Mouse (Mus musculus): ENCODE measurements around the gene Lrrk1. TPM values are rescaled to one million over a fixed set of nuclear protein-coding genes. Genes with fewer than 3 reads are reported as not detected.

Gene Lrrk1
- polyA plus RNA-seq, 1 experiment, result 41.8 TPM

DNA sequence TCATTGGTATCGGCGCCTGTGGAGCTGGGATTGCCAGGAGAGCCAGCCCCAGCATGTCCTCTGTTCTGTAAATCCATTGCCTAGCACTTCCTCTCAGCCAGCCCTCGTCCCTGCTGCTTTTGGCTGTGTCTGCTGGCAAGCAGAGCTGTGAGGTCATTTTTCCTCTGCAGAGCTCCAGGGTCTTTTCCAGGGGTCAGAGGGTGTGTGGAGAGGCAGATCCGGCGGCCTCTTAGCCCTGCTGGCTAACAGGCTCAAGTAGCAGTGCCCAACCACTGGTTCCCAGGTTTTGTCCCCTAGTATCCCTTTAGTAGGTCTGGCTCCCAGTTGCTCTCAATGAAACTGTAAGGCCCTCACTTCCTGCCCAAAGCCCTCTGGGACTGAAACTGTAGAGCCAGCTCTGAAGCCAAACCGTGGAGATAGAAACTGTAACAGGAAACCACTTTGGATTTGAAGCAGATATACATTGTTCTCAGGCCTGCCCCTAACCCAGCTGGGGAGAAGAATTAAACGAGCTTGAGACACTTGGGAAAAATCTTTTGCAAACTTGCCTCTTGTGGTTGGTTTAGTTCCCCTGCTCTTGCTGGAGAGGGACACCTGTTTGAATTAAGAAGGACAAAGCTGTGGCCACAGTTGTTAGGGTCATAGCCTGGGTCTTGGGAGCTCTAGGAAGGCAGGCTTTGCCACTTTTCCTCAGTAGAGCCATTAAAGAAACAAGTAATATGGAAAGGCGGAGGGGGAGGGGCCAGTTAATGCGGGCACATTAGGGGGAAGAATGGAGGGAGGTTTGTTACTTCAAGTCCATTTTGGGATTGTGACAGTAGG, 169.7 kb downstream of the Lrrk1 start:
- Histone ChIP-seq H3K36me3 (ENCODE audit: control insufficient read depth, insufficient read depth) (no peaks in the 10 kb centered on the region), H3K79me3 (ENCODE audit: low read depth) (no peaks in the 10 kb centered on the region), H3ac (ENCODE audit: control insufficient read depth, insufficient read length, low read depth) (no peak overlapping the region), H3K79me2 (ENCODE audit: control insufficient read depth, insufficient read depth) (no peaks in the 10 kb centered on the region), H3K27me3 (ENCODE audit: control insufficient read depth, insufficient read depth, insufficient read length) (no peaks in the 10 kb centered on the region), H3K4me3 (ENCODE audit: insufficient read depth, poor library complexity, severe bottlenecking) (no peak overlapping the region)
- TF ChIP-seq CEBPB (IDR thresholded peaks at IDR 0.05; ENCODE audit: low read depth), result no peak
- TF ChIP-seq MYOD1 (IDR thresholded peaks at IDR 0.05; ENCODE audit: control insufficient read depth, insufficient read length, low read depth), result no peak
- TF ChIP-seq MYOG (IDR thresholded peaks at IDR 0.05; ENCODE audit: control insufficient read depth, extremely low read depth, insufficient read length), result no peak
- no peak for TF ChIP-seq CTCF (IDR thresholded peaks at IDR 0.05; ENCODE audit: control insufficient read depth, insufficient read depth, insufficient read length)

DNA sequence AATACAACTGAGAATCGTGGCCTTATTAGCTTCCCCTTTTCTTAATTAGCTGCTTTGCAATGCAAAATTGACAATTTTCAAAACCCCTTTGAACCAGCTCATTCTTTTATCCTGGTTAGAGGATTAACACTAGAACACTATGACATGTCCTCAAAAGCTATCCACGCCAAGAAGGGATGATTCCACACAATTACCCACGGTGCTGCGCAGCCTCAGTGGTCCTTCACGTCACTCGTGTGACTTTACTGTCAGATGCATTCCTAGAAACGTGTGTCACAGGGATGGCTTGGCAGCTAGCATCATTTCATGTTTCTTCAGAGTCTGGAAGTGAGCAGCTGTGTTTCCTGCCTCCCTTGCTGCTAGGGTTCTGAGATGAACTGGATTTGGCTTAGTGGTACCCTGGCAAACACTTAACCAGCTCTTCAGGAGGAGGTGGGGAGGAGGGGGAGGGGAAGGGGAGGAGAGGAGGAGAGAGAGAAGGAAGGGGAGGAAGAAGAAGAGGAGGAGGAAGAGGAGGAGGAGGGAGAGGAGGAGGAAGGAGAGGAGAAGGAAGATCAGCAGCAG, 170.5 kb downstream of the Lrrk1 start:
- no peak overlapping the region for H3K4me3 ChIP-seq (ENCODE audit: insufficient read depth, poor library complexity, severe bottlenecking)
- TF ChIP-seq MYOD1 (IDR thresholded peaks at IDR 0.05; ENCODE audit: control insufficient read depth, insufficient read length, low read depth) (no peak), CTCF (IDR thresholded peaks at IDR 0.05; ENCODE audit: control insufficient read depth, insufficient read depth, insufficient read length) (no peak), MYOG (IDR thresholded peaks at IDR 0.05; ENCODE audit: control insufficient read depth, extremely low read depth, insufficient read length) (no peak), USF1 (IDR thresholded peaks at IDR 0.05; ENCODE audit: low read depth) (no peak), CEBPB (IDR thresholded peaks at IDR 0.05; ENCODE audit: low read depth) (no peak)

DNA sequence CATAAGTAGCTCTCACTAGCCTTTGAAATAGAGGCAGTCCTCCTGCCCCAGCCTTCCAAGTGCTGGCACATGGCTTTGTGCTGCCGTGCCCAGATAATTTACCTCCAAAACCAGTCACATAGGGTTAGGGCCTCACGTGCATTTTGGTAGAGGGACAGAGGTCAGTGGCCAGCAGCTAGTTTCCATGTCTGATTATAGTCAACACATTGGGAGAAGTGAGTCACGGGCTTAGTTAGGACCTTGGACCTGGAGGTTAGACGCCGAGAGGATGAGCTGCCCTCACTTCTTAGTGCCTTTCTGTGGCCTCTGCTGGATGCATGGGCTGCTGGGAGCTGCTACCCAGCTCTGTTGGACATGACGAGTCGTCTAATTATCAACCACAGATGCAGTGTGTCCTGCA, 171.1 kb downstream of the Lrrk1 start:
- Histone ChIP-seq H3ac (ENCODE audit: control insufficient read depth, insufficient read length, low read depth) (no peak overlapping the region), H3K36me3 (ENCODE audit: control insufficient read depth, insufficient read depth) (no peaks in the 10 kb centered on the region), H3K4me3 (ENCODE audit: insufficient read depth, poor library complexity, severe bottlenecking) (no peak overlapping the region), H3K79me3 (ENCODE audit: low read depth) (no peaks in the 10 kb centered on the region), H3K27me3 (ENCODE audit: control insufficient read depth, insufficient read depth, insufficient read length) (no peaks in the 10 kb centered on the region), H3K79me2 (ENCODE audit: control insufficient read depth, insufficient read depth) (no peaks in the 10 kb centered on the region)
- no peak for TF ChIP-seq CTCF (IDR thresholded peaks at IDR 0.05; ENCODE audit: control insufficient read depth, insufficient read depth, insufficient read length)

More for the DNA sequence above, 170.5 kb downstream of the Lrrk1 start:
- no peaks in the 10 kb centered on the region for H3K36me3 ChIP-seq (ENCODE audit: control insufficient read depth, insufficient read depth)
- no peaks in the 10 kb centered on the region for H3K79me2 ChIP-seq (ENCODE audit: control insufficient read depth, insufficient read depth)
- H3K79me3 ChIP-seq (ENCODE audit: low read depth), result no peaks in the 10 kb centered on the region
- H3ac ChIP-seq (ENCODE audit: control insufficient read depth, insufficient read length, low read depth), result no peak overlapping the region
- no peaks in the 10 kb centered on the region for H3K27me3 ChIP-seq (ENCODE audit: control insufficient read depth, insufficient read depth, insufficient read length)

GRCm38 (mm10) chr7:66215911-66216310, 172.2 kb downstream of the Lrrk1 start:
- Histone ChIP-seq H3ac (ENCODE audit: control insufficient read depth, insufficient read length, low read depth) (no peak overlapping the region), H3K36me3 (ENCODE audit: control insufficient read depth, insufficient read depth) (no peaks in the 10 kb centered on the region), H3K79me3 (ENCODE audit: low read depth) (no peaks in the 10 kb centered on the region), H3K79me2 (ENCODE audit: control insufficient read depth, insufficient read depth) (no peaks in the 10 kb centered on the region), H3K4me3 (ENCODE audit: insufficient read depth, poor library complexity, severe bottlenecking) (no peak overlapping the region), H3K27me3 (ENCODE audit: control insufficient read depth, insufficient read depth, insufficient read length) (no peaks in the 10 kb centered on the region)
- TF ChIP-seq MYOD1 (IDR thresholded peaks at IDR 0.05; ENCODE audit: control insufficient read depth, insufficient read length, low read depth) (no peak), CEBPB (IDR thresholded peaks at IDR 0.05; ENCODE audit: low read depth) (no peak), FOSL1 (IDR thresholded peaks at IDR 0.05; ENCODE audit: insufficient read depth, low read length, poor library complexity, severe bottlenecking) (no peak), CTCF (IDR thresholded peaks at IDR 0.05; ENCODE audit: control insufficient read depth, insufficient read depth, insufficient read length) (no peak), USF1 (IDR thresholded peaks at IDR 0.05; ENCODE audit: low read depth) (no peak), MAX (IDR thresholded peaks at IDR 0.05) (no peak), MYOG (IDR thresholded peaks at IDR 0.05; ENCODE audit: control insufficient read depth, extremely low read depth, insufficient read length) (no peak)

DNA sequence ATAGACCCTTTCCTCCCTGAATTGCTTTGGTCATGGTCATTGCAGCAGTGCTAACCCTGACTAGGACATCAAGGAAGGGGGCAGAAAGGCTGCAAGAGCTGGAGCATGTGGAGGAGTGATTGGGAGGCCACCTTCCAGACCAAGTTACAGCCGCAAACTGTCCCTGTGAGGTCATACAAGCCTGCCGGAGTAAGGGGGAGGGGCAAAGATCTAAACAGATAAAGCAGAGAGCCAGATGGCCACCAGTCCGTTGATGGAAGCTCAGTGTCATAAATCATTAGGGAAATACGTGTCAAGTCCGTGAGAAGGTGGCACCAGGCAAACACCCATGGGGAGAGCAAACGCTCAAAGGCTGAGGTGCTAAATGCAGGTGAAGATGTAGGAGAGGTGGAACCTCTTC, 173.7 kb downstream of the Lrrk1 start:
- H3K79me2 ChIP-seq (ENCODE audit: control insufficient read depth, insufficient read depth), result no peaks in the 10 kb centered on the region
- H3ac ChIP-seq (ENCODE audit: control insufficient read depth, insufficient read length, low read depth), result no peak overlapping the region
- no peak overlapping the region for H3K4me3 ChIP-seq (ENCODE audit: insufficient read depth, poor library complexity, severe bottlenecking)
- no peaks in the 10 kb centered on the region for H3K79me3 ChIP-seq (ENCODE audit: low read depth)
- no peaks in the 10 kb centered on the region for H3K36me3 ChIP-seq (ENCODE audit: control insufficient read depth, insufficient read depth)
- H3K27me3 ChIP-seq (ENCODE audit: control insufficient read depth, insufficient read depth, insufficient read length), result no peaks in the 10 kb centered on the region
- TF ChIP-seq CEBPB (IDR thresholded peaks at IDR 0.05; ENCODE audit: low read depth) (no peak), MYOG (IDR thresholded peaks at IDR 0.05; ENCODE audit: control insufficient read depth, extremely low read depth, insufficient read length) (no peak), CTCF (IDR thresholded peaks at IDR 0.05; ENCODE audit: control insufficient read depth, insufficient read depth, insufficient read length) (no peak), FOSL1 (IDR thresholded peaks at IDR 0.05; ENCODE audit: insufficient read depth, low read length, poor library complexity, severe bottlenecking) (no peak), MYOD1 (IDR thresholded peaks at IDR 0.05; ENCODE audit: control insufficient read depth, insufficient read length, low read depth) (no peak), USF1 (IDR thresholded peaks at IDR 0.05; ENCODE audit: low read depth) (no peak), MAX (IDR thresholded peaks at IDR 0.05) (no peak)

GRCm38 (mm10) chr7:66212887-66213286, 175.3 kb downstream of the Lrrk1 start:
- Histone ChIP-seq H3K79me2 (ENCODE audit: control insufficient read depth, insufficient read depth) (no peaks in the 10 kb centered on the region), H3K36me3 (ENCODE audit: control insufficient read depth, insufficient read depth) (no peaks in the 10 kb centered on the region), H3K79me3 (ENCODE audit: low read depth) (no peaks in the 10 kb centered on the region), H3K27me3 (ENCODE audit: control insufficient read depth, insufficient read depth, insufficient read length) (no peaks in the 10 kb centered on the region), H3K4me3 (ENCODE audit: insufficient read depth, poor library complexity, severe bottlenecking) (no peak overlapping the region), H3ac (ENCODE audit: control insufficient read depth, insufficient read length, low read depth) (no peak overlapping the region)
- no peak for TF ChIP-seq CEBPB (IDR thresholded peaks at IDR 0.05; ENCODE audit: low read depth)
- no peak for TF ChIP-seq MYOD1 (IDR thresholded peaks at IDR 0.05; ENCODE audit: control insufficient read depth, insufficient read length, low read depth)
- no peak for TF ChIP-seq CTCF (IDR thresholded peaks at IDR 0.05; ENCODE audit: control insufficient read depth, insufficient read depth, insufficient read length)
- no peak for TF ChIP-seq USF1 (IDR thresholded peaks at IDR 0.05; ENCODE audit: low read depth)
- no peak for TF ChIP-seq MYOG (IDR thresholded peaks at IDR 0.05; ENCODE audit: control insufficient read depth, extremely low read depth, insufficient read length)
- TF ChIP-seq MAX (IDR thresholded peaks at IDR 0.05), result no peak
- TF ChIP-seq FOSL1 (IDR thresholded peaks at IDR 0.05; ENCODE audit: insufficient read depth, low read length, poor library complexity, severe bottlenecking), result no peak

Data from C2C12 (cell line).